Mouse (Mus musculus) MEL-GATA-1-ER (cell line): Measurements from ENCODE around the gene Slc44a2.
"Not testable (repeated sequence)": the region's sequence is repeated elsewhere in the genome, so short reads cannot be mapped to it uniquely, and the experiment has no call there.

Experiments used
- DNase-seq: peaks from one replicate; pipeline ENCODE4 v3.0.0-alpha.2; 2012; ENCODE audit warnings: low read depth; ENCODE audit errors: extremely low read depth

Slc44a2 gene

DNA sequence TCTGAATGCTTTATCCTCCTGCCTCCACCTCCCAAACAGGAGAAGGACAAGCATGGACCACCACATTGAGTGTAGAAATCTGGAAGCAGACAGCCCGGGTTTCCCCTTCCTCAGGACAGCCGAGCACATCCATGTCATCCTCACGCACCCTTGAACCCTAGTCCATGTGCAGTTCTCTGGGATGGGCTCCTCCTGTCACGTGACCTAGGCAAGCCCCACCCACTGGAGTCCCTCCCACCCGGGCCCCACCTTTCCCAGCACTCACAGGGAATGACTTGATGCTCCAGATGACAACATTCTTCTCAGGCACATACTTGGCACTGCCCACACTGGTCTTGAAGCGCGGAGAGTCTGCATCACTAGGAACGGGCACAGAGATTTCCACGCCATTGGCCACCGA, 21.5 kb upstream of the Slc44a2 start:
- DNase-seq: no peak

DNA sequence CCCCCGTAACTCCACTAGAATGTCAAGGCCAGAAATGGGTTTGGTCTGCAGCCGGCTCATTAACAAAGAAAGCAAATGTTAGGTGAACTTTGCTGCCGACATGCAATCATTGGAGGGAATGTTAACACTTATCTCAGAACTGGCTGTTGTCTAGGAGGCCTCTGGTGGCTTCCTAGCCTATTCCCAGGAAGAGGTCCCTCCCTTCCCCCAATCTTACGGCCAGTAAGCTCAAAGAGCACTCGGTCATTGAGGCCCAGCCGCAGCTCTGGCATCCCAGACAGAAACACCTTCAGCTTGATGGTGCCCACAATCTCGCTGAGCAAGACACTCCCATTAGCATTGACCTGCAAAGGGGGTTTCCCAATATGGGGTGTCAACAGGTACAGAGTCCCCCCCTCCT, 15.4 kb upstream of the Slc44a2 start:
- no peak for DNase-seq

- DNase-seq: peak; percentile 92
Observed at GRCm38 (mm10) chr9:21309150-21309741, 11.3 kb upstream of the Slc44a2 start.

- no peak for DNase-seq
Observed at GRCm38 (mm10) chr9:21311695-21312094, 8.8 kb upstream of the Slc44a2 start.

- DNase-seq: no peak
Observed at GRCm38 (mm10) chr9:21312134-21312533, 8.4 kb upstream of the Slc44a2 start, which contains the start of gene Ap1m2. Gene Ap1m2, minus strand, starts transcription at chr9:21312337.

DNA sequence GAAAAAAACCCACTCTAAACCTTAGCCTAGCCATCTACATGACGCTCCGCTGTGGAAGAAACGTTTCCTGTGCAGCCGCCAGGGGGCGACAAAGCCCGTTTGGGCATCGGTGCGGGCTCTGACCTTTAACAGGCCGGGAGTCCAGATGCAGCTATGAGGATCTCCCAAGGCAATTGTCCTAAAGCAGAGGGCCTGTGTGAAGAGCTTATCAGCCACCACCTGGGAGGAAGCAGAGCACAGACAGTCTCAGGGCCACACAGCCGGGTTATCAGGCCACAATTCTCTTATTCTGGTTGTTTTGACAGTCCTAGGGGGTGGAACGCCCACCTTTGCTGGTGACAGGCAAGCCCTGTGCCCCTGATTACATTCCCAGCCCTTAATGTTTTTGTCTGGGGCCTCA, 7.1 kb upstream of the Slc44a2 start:
- peak; percentile 96 for DNase-seq

DNA sequence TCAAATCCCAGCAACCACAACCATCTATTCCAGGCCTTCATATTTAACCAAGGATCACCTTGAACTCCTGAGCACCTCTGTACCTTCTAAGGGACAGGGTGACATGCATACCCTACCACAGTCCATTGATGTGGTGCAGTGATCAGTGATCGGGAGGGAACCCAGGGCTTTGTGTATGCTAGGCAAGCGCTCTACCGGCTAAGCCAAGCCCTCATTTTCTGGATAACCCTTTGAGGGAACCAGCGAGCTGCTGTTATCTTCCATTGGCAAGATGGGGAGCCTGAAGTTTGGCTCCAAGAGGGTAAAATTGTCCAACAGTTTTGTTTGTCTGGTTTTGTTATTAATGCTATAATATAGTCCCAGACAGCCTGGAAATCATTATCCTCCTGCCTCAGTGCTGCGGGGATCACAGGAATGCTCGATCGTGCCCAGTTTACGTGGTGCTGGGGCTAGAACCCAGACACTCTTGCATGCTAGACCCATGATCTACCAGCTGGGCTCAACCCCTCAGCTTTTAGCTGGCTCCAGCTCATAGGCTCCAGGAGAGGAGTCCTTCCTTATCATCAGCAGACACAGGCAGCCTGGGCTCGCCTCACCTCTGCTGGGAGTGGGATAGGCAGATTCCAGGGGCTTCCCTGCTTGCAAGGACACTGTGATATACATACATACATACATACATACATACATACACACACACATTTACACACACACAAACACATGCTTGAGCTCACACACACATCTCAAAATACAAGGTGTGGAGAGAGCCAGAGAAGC, 5.9 kb upstream of the Slc44a2 start:
- DNase-seq: no peak

DNA sequence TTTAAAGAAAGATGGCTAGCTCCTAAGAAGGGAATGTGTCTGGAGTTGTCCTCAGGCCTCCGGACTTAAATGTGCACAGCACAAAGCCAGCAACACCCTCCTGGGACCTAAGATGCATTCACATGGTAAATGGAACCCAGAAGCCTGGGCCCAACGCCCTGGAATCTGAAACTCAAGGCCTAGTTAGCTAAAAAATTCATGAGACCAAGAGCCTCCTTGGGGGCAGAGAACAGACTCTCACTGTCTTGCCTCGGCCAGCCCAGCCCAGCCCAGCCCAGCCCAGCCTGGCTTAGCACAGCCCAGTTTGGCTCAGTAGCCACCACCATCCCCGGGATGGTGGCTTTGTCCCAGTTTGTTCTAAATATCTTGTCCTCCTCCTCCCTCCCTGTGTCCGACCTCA, 5.1 kb upstream of the Slc44a2 start:
- DNase-seq: no peak

DNA sequence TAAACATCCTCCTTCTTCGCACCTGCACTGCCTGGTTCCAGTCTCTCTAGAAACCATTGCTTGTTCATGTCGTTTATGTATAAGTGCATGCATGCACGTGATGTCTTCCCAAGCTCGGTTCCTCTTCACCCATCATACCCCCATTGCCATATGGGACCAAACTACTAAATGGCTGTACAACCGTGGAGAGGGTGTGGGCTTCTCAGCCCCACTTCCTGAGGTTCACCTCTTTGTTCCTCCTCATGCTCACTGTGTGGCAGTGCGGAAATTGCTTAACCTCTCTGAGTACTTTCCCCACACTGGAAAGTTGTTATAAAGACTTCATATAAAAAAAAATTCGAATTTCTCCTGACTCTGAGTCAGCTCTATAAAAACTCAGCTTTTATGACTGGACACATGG, 3.8 kb upstream of the Slc44a2 start:
- DNase-seq: no peak

- DNase-seq: peak; percentile 66
Observed at GRCm38 (mm10) chr9:21318792-21319191, 1.7 kb upstream of the Slc44a2 start.

DNA sequence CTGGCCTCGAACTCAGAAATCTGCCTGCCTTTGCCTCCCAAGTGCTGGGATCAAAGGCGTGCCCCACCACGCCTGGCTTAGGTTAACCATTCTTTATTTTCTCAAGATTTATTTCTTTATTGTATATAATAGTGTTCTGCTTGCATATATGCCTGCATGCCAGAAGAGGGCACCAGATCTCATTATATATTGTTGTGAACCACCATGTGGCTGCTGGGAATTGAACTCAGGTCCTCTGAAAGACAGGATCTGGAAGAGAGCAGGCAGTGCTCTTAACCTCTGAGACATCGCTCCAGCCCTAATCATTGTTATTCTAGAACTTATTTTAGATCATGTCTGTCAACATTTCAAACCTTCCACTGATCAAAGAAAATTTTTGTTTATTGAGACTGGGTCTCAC, 995 bp upstream of the Slc44a2 start:
- no peak for DNase-seq

DNA sequence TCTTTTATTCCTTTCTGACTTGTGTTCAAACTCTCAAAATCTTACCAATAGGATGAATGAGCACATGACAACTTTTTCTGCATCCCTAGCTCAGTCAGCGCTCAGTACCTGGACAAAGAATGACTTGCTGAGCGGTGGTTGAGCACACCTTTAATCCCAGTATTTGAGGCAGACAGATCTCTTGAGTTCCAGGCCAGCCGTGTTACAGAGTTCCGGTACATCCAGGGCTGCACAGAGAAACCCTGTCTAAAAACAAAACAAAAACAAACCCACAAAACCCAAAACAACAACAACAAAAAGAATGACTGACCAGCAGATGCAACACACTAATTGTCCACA, 249 bp upstream of the Slc44a2 start:
- DNase-seq: peak; percentile 36

- DNase-seq: peak; percentile 72
Observed at GRCm38 (mm10) chr9:21321513-21321835, 976 bp downstream of the Slc44a2 start.

GRCm38 (mm10) chr9:21322211-21322916, 1.9 kb downstream of the Slc44a2 start:
- DNase-seq: no peak

DNA sequence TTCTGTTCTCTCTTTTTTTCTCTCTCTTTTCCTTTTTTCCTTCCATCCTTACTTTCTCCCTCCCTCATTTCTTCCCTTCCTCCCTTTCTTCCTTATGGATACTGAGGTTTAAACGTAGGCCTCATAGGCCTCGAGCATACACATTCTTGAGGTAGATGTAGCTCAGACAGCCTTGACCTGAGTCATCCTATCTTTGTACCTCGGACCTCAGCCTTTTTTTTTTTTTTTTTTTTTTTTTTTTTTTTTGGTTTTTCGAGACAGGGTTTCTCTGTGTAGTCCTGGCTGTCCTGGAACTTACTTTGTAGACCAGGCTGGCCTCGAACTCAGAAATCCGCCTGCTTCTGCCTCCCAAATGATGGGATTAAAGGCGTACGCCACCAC, 2.4 kb downstream of the Slc44a2 start:
- DNase-seq: not testable (repeated sequence)

DNA sequence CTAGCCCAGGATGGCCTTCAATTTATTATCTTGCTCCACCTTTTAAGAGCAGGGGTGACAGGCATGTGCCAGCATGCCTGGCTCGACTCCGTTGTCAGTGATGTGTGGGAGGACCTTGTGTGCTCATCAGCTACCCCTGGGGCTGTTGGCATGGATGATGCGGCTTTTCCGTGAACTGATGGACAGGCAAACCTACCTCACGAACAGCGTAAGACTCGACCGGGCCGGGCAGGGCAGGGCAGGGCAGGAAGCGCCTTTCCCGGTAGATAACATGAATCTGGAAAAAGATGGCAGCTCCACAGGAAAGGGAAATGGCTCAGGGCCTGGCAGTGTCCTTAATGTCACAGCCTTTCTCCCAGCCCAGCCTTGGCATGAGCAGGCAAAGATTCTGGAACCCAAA, 3.8 kb downstream of the Slc44a2 start:
- DNase-seq: no peak

- DNase-seq: no peak
Observed at GRCm38 (mm10) chr9:21327569-21327968, 7.1 kb downstream of the Slc44a2 start.

DNA sequence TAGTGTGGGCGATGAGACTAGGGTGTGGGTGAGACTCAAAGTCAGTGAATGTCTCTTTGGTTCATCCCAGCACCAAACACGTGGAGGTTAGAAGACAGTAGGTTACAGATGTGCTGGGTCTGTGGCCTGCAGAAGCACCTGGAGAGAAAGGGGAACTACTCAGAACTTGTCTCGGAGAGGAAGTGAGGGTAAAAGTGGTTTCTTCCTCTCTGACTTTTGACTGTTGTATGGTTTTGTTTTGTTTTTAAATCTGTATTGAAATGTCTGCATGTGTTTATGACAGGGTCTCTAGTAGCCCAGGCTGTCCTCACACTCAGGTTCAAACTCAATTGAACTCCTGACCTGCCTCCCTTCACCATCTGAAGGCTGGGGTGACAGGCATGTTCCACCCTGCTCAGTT, 7.5 kb downstream of the Slc44a2 start:
- peak; percentile 73 for DNase-seq

GRCm38 (mm10) chr9:21329041-21329440, 8.5 kb downstream of the Slc44a2 start:
- DNase-seq: no peak

GRCm38 (mm10) chr9:21329699-21330289, 9.3 kb downstream of the Slc44a2 start:
- DNase-seq: no peak

- DNase-seq: no peak
Observed at GRCm38 (mm10) chr9:21331365-21332140, 11.1 kb downstream of the Slc44a2 start.
